Mouse (Mus musculus) limb, embryonic 10.5 days (tissue): ENCODE data around the gene Rspo3. TPM values are rescaled to one million over a fixed set of nuclear protein-coding genes. Genes with fewer than 3 reads are reported as not detected.

Experiments used
- DNase-seq: peaks from one replicate; pipeline ENCODE4 v3.0.0-alpha.2; 2017; ENCODE audit warnings: low spot score
- H3K27ac ChIP-seq: fragments of 300-500 bp; sonication (generic); 2 replicates; pipeline ENCODE4 v1.5.1; 2016; ENCODE audit warnings: mild to moderate bottlenecking
- H3K27me3 ChIP-seq: fragments of 300-500 bp; sonication (generic); 2 replicates; pipeline ENCODE4 v1.6.1; 2016; ENCODE audit warnings: low read depth, mild to moderate bottlenecking; ENCODE audit not compliant: poor library complexity, severe bottlenecking
- H3K36me3 ChIP-seq: fragments of 300-500 bp; sonication (generic); 2 replicates; pipeline ENCODE4 v1.6.1; 2016; ENCODE audit warnings: mild to moderate bottlenecking, moderate library complexity
- H3K4me1 ChIP-seq: fragments of 300-500 bp; sonication (generic); 2 replicates; pipeline ENCODE4 v1.6.1; 2016
- H3K4me3 ChIP-seq: fragments of 300-500 bp; sonication (generic); 2 replicates; pipeline ENCODE4 v1.5.1; 2016; ENCODE audit warnings: mild to moderate bottlenecking, moderate library complexity
- H3K9me3 ChIP-seq: fragments of 300-500 bp; sonication (generic); replicated peaks from 2 replicates; pipeline ENCODE4 v1.6.1; 2016; ENCODE audit warnings: mild to moderate bottlenecking
- WGBS: fragments of 180-500 bp; shearing (Covaris S2); methylation state at CpG from one replicate; pipeline ENCODE4 v1.1.7; 2016; 5-methylcytosine and 5-hydroxymethylcytosine counted together
- polyA plus RNA-seq: library from polyadenylated mRNA; unstranded; fragments of >200 nt; fragmentation: Nextera tagmentation; extraction: Ambion mirVana; gene quantifications from 2 replicates; pipeline ENCODE4 v1.2.1, GENCODE M21; 2016

Rspo3 gene
- polyA plus RNA-seq, 1 experiment from 2014 or later = 12.2 TPM

DNA sequence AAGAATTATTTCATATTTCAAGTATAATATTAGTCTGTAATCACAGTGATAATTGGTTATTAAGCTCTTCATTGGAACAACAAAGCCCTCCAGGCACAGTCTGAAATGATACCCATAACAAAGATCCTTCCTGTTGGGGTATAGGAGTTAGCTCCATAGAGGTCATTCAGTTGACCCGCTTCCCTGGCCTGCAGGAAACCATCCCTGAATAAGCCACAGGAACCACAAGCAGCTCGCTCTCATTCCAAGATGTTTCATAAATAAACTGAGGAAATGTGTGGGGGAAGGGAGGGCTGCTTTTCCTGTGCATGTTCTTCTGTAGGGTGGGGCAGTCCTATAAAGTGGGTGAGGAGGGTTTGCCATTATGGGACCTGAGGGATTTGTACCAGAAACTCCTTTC, 27.5 kb downstream of the Rspo3 start:
- no peak for DNase-seq
- Histone ChIP-seq H3K9me3 (no peaks in the 10 kb centered on the region), H3K4me3 (no peak overlapping the region), H3K36me3 (no peaks in the 10 kb centered on the region), H3K4me1 (no peaks in the 10 kb centered on the region), H3K27ac (no peak overlapping the region), H3K27me3 (no peaks in the 10 kb centered on the region)
- WGBS = 72% methylated on average over 2 of the region's 2 CpGs

GRCm38 (mm10) chr10:29497205-29497822, 38.4 kb downstream of the Rspo3 start:
- DNase-seq = no peak
- Histone ChIP-seq H3K4me1 (no peaks in the 10 kb centered on the region), H3K9me3 (no peaks in the 10 kb centered on the region), H3K27ac (no peak overlapping the region), H3K36me3 (peaks cover 17% of the 10 kb centered on the region), H3K4me3 (no peak overlapping the region), H3K27me3 (no peaks in the 10 kb centered on the region)
- 78% methylated on average over 3 of the region's 3 CpGs for WGBS

DNA sequence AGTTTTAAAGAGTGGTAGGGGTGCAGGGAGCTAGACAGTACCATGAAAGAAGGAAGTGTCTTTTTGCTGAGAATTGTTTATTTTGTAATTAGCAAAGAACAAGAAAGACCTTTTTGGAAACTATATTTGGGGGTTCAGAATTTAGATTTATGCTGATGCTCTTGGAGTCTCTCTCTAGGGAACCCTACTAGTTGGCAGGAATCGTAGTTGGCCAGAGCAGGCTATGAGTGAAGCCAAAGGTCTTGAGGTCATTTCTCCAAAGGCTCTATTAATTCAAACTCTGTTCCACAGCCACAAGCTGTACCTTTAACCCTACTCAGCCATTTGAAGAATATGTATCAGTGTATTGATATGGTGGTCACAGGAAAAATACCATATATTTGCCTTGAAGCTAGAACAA, 41.7 kb downstream of the Rspo3 start:
- DNase-seq = no peak
- 89% methylated on average over 1 of the region's 1 CpGs for WGBS
- no peak overlapping the region for H3K27ac ChIP-seq
- no peaks in the 10 kb centered on the region for H3K27me3 ChIP-seq
- H3K4me1 ChIP-seq = no peaks in the 10 kb centered on the region
- no peak overlapping the region for H3K4me3 ChIP-seq
- peaks cover 10% of the 10 kb centered on the region for H3K36me3 ChIP-seq
- no peaks in the 10 kb centered on the region for H3K9me3 ChIP-seq

GRCm38 (mm10) chr10:29480945-29481344, 54.7 kb downstream of the Rspo3 start:
- no peaks in the 10 kb centered on the region for H3K9me3 ChIP-seq
- 59% methylated on average over 1 of the region's 1 CpGs for WGBS
- no peaks in the 10 kb centered on the region for H3K27me3 ChIP-seq
- no peak for DNase-seq
- no peaks in the 10 kb centered on the region for H3K4me1 ChIP-seq
- no peak overlapping the region for H3K27ac ChIP-seq
- no peak overlapping the region for H3K4me3 ChIP-seq
- H3K36me3 ChIP-seq = no peaks in the 10 kb centered on the region

GRCm38 (mm10) chr10:29479401-29479800, 56.3 kb downstream of the Rspo3 start:
- no peaks in the 10 kb centered on the region for H3K9me3 ChIP-seq
- H3K27ac ChIP-seq = no peak overlapping the region
- no peak overlapping the region for H3K4me3 ChIP-seq
- no peaks in the 10 kb centered on the region for H3K4me1 ChIP-seq
- DNase-seq = no peak
- H3K36me3 ChIP-seq = no peaks in the 10 kb centered on the region
- H3K27me3 ChIP-seq = no peaks in the 10 kb centered on the region
- WGBS = 87% methylated on average over 3 of the region's 3 CpGs

DNA sequence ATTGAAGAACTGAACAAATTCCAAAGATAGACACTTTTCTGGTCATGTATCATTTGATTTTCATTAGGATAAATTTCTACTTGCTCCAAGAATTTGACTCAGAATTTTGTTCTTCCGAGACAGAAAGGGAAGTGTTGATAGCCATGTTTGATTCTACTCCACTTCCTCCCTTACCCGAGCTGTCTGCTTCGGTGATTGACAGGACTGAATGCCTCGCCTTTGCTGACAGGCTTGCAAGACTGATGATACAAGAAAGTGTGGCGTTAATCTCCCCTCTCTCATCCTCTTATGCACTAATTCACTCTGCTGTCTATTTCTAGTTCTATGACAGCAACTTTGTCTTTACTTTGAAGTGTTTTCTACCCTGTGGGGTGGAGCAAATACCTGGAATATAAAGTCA, 65.2 kb downstream of the Rspo3 start:
- 75% methylated on average over 5 of the region's 5 CpGs for WGBS
- Histone ChIP-seq H3K36me3 (peaks cover 9% of the 10 kb centered on the region; the same call in 1 of the 2 replicates), H3K27ac (no peak overlapping the region), H3K27me3 (no peaks in the 10 kb centered on the region), H3K4me1 (no peaks in the 10 kb centered on the region), H3K9me3 (no peaks in the 10 kb centered on the region), H3K4me3 (no peak overlapping the region)
- no peak for DNase-seq

DNA sequence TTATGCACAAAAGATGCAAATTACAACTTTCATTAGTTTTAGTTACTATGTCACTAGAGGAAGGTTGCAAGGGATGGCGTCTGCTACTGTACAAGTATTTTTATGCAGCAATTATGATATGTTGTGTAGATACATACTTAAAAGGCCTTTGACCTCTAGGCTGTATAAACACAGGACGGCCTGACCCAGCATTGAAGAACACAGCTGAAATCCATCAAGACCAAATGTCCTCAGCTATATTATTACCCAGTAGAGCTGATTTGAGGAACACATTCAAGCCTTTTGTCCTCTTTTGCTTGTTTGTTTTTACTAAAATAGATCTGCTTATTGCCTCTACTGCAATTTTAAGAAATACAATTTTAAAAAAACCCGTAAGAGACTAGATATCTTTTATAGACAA, 75.6 kb downstream of the Rspo3 start:
- DNase-seq = no peak

DNA sequence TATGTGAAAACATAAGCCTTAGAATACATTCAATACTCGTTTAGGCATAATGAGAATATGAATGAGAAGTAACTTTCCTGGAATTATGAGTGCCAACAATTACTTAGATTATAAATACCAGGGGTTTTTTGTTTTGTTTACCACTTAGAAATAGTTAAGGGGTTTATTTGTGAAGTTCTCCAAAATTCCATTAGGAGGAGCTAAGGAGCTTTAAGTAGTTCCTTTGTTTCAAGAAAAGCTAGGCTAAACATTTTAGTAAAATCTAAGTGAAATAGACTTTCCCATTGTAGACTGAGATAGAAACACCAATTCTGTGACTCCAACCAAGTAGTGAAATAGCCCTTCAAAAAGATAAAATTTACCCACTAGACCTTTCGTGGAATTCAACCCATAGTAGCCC, 76.0 kb downstream of the Rspo3 start:
- DNase-seq = no peak
- Histone ChIP-seq H3K4me1 (no peaks in the 10 kb centered on the region), H3K4me3 (no peak overlapping the region), H3K9me3 (no peaks in the 10 kb centered on the region), H3K36me3 (no peaks in the 10 kb centered on the region), H3K27me3 (no peaks in the 10 kb centered on the region), H3K27ac (no peak overlapping the region)
- 72% methylated on average over 2 of the region's 2 CpGs for WGBS

More for the DNA sequence above, 75.6 kb downstream of the Rspo3 start:
- no peaks in the 10 kb centered on the region for H3K27me3 ChIP-seq
- 73% methylated on average over 3 of the region's 3 CpGs for WGBS
- no peak overlapping the region for H3K27ac ChIP-seq
- H3K36me3 ChIP-seq = no peaks in the 10 kb centered on the region
- no peaks in the 10 kb centered on the region for H3K9me3 ChIP-seq
- no peak overlapping the region for H3K4me3 ChIP-seq
- no peaks in the 10 kb centered on the region for H3K4me1 ChIP-seq

DNA sequence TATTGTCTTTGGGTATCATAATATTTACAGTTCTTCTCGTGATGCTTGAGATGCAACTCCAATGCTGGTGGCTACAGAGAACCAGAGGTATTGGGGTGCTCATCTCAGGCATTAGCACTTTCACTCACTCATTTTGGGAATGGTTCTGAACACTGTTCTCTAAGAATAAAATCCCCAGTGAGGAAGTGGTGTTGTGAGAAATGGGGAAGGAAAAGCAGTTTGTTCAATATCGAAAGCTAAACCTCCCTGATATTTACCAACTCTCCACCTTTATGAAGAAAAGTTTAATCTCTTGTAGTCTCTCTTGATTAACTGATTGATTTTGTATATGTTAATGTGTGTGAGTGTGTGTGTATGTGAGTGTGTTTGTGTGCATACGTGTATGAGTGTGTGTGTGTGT, 90.6 kb downstream of the Rspo3 start:
- no peaks in the 10 kb centered on the region for H3K27me3 ChIP-seq
- no peaks in the 10 kb centered on the region for H3K9me3 ChIP-seq
- no peaks in the 10 kb centered on the region for H3K4me1 ChIP-seq
- no peak overlapping the region for H3K4me3 ChIP-seq
- no peak for DNase-seq
- no peak overlapping the region for H3K27ac ChIP-seq
- 86% methylated on average over 3 of the region's 3 CpGs for WGBS
- H3K36me3 ChIP-seq = peaks cover 5% of the 10 kb centered on the region

GRCm38 (mm10) chr10:29441297-29441696, 94.4 kb downstream of the Rspo3 start:
- Histone ChIP-seq H3K27ac (no peak overlapping the region), H3K4me1 (no peaks in the 10 kb centered on the region), H3K27me3 (no peaks in the 10 kb centered on the region), H3K36me3 (no peaks in the 10 kb centered on the region), H3K9me3 (no peaks in the 10 kb centered on the region), H3K4me3 (no peak overlapping the region)
- no peak for DNase-seq
- WGBS = 93% methylated on average over 5 of the region's 5 CpGs

DNA sequence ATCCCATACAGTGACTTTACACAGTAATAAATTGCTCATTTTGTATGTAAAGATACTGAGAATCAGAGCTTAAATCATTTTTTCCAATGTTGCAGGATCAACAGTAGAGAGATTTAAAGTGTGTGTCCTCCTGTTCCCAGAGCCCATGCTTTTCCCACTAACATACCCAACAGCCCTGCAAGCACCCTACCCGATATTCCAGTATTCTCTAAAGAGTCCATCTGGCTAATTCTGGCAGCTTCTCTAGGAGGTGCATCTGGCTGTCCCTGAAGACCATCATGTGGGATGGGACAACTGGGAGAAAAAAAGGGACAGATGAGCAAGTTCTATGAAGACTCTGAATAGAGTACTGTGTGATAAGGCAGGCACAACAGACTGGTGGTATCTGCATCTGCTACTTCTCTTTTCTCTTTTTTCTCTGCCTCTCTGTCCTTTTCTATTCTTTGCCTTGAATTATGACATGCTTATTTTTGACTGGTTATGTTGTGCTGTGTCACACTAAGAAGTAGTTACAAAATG, 102.7 kb downstream of the Rspo3 start:
- H3K27ac ChIP-seq = no peak overlapping the region
- no peaks in the 10 kb centered on the region for H3K9me3 ChIP-seq
- no peaks in the 10 kb centered on the region for H3K36me3 ChIP-seq
- DNase-seq = no peak
- H3K27me3 ChIP-seq = no peaks in the 10 kb centered on the region
- 83% methylated on average over 1 of the region's 1 CpGs for WGBS
- no peaks in the 10 kb centered on the region for H3K4me1 ChIP-seq
- H3K4me3 ChIP-seq = no peak overlapping the region

DNA sequence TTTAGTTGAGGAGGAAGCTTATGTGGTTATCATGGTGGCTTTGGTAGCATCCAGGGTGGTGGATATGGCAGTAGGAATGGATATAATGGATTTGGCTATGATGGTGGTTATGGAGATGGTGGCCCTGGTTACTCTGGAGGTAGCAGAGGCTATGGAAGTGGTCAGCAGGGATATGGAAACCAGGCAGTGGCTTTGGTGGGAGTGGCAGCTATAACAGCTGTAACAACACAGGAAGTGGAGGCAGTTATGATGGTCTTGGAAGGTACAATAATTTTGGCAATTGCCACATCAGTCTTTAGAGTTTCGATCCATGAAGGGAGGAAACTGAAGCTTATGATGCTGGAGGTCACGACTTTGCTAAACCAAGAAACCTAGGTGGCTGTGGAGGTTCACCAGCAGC, 109.0 kb downstream of the Rspo3 start:
- H3K4me1 ChIP-seq = no peaks in the 10 kb centered on the region
- no peaks in the 10 kb centered on the region for H3K36me3 ChIP-seq
- H3K4me3 ChIP-seq = no peak overlapping the region
- H3K27me3 ChIP-seq = no peaks in the 10 kb centered on the region
- DNase-seq = no peak
- 88% methylated on average over 2 of the region's 2 CpGs for WGBS
- H3K9me3 ChIP-seq = no peaks in the 10 kb centered on the region
- H3K27ac ChIP-seq = no peak overlapping the region

DNA sequence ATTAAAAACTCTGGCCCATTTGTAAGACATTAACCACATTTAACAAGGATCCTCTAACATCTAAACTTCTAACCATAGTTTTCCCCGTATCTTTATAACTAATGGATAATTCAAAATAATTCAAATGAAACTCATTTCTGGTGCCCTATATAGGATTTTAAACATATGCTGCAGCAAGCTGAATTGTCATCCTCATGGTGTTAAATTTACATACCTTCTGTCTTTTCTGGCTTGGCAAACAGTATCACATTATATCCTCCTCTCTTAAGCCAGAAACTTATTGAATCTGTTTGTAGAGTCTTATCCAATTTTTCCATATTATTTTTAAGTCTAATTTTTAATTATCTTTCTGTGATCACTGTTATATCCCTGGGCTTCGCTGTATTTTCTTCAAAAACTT, 111.1 kb downstream of the Rspo3 start:
- no peak overlapping the region for H3K27ac ChIP-seq
- H3K36me3 ChIP-seq = no peaks in the 10 kb centered on the region
- no peak overlapping the region for H3K4me3 ChIP-seq
- H3K4me1 ChIP-seq = no peaks in the 10 kb centered on the region
- no peaks in the 10 kb centered on the region for H3K9me3 ChIP-seq
- H3K27me3 ChIP-seq = no peaks in the 10 kb centered on the region
- DNase-seq = no peak
- 90% methylated on average over 2 of the region's 2 CpGs for WGBS

DNA sequence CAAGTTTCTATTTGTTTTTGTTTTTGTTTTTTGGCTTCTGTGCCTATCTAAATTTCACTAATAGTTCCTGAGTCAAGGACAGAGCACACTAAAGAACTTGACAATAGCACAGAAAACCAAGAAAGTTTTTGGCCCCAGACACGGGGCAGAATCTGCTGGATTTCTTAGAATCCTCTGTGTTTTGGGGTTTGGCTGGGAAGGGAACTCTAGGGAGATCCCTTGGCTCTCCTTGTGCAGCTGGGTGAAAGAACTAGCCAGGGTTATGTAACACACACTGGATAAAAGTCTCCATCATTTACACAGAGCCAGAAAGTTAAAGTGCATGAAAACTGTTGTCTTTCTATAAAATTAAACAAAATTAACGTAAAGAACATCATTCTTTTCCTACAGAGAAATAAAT, 121.3 kb downstream of the Rspo3 start:
- DNase-seq = no peak
- Histone ChIP-seq H3K4me1 (no peaks in the 10 kb centered on the region), H3K27me3 (no peaks in the 10 kb centered on the region), H3K4me3 (no peak overlapping the region), H3K27ac (no peak overlapping the region), H3K9me3 (no peaks in the 10 kb centered on the region), H3K36me3 (no peaks in the 10 kb centered on the region)
- 87% methylated on average over 2 of the region's 2 CpGs for WGBS
